Mouse (Mus musculus): ENCODE results near the gene Nckipsd. TPM values are rescaled to one million over a fixed set of nuclear protein-coding genes. Genes with fewer than 3 reads are reported as not detected.

The Nckipsd gene
- polyA plus RNA-seq, 1 experiment from 2014 or later, result 15.2 TPM

DNA sequence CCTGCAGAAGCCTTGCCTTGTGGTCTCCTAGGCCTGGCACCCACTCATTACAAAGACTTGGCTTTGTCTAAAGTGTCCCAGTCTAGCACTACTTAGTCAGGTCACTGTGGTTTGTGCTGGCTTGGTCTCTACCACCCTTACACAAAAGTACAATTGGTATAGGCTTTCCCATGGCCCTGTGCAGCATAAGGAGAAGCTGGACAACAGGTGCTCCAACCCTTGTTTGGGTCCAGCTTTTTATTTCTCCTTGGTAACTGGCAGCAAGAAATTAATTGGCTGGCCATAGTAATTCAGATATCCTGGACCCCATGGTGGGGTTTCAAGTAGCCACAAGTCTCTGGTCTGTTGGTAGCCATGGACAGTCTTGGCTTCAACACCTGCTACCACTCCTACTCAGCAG, 1.8 kb upstream of the Nckipsd start:
- H3K9me3 ChIP-seq (replicated peaks), result no peaks in the 10 kb centered on the region
- no peak for ATAC-seq
- H3K4me3 ChIP-seq, result no peak overlapping the region
- no peak overlapping the region for H3K4me2 ChIP-seq
- no peak overlapping the region for H3K27ac ChIP-seq
- H3K36me3 ChIP-seq (ENCODE audit: poor library complexity, severe bottlenecking), result peaks cover 70% of the 10 kb centered on the region
- H3K9ac ChIP-seq, result no peak overlapping the region
- peaks cover 15% of the 10 kb centered on the region for H3K4me1 ChIP-seq
- H3K27me3 ChIP-seq, result no peaks in the 10 kb centered on the region

DNA sequence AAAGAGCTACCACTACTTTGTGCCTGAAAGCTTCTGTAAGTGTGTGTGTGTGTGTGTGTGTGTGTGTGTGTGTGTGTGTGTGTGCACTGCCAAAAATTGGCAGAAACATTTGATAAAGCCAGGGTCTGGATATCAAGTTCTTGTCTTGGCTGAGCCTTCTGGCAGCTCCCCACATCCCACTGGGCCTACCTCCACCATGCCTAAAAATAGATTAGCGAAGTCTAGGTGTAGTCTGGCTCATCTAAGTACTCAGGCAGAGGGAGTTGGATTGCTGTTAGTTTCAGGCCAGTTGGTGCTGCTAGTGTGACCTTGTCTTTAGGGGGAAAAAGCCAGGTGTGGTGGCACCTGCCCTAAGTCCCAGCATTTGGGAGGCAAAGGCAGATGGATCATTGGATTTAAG, 1.3 kb upstream of the Nckipsd start:
- ATAC-seq, result no peak
- H3K27ac ChIP-seq, result peak overlapping the region; percentile 12; the same call in 1 of the 2 replicates
- H3K4me3 ChIP-seq, result no peak overlapping the region
- 88% methylated on average over 1 of the region's 1 CpGs for WGBS
- no peak overlapping the region for H3K4me2 ChIP-seq
- no peaks in the 10 kb centered on the region for H3K9me3 ChIP-seq (replicated peaks)
- peaks cover 70% of the 10 kb centered on the region for H3K36me3 ChIP-seq (ENCODE audit: poor library complexity, severe bottlenecking)
- no peaks in the 10 kb centered on the region for H3K27me3 ChIP-seq
- no peak overlapping the region for H3K9ac ChIP-seq
- H3K4me1 ChIP-seq, result peaks cover 15% of the 10 kb centered on the region

DNA sequence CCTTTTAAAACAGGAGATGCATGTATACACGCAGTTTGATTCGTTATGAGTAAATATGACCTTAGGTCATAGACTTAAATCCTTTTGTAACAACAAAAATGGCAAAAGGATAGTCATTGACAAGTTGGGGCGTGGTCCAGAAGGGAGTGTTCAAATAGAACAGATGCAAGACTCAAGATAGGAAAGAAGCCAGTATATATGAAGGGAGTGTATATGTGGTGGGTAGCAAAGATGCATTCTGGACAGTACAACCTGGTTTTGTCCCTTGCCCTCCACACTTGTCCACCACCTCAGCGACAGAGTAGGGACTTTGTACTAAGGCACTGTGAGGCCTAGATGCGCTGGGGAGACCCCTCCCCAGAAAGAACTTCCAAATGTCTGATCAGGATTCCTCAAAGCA, 494 bp upstream of the Nckipsd start:
- peaks cover 70% of the 10 kb centered on the region for H3K36me3 ChIP-seq (ENCODE audit: poor library complexity, severe bottlenecking)

DNA sequence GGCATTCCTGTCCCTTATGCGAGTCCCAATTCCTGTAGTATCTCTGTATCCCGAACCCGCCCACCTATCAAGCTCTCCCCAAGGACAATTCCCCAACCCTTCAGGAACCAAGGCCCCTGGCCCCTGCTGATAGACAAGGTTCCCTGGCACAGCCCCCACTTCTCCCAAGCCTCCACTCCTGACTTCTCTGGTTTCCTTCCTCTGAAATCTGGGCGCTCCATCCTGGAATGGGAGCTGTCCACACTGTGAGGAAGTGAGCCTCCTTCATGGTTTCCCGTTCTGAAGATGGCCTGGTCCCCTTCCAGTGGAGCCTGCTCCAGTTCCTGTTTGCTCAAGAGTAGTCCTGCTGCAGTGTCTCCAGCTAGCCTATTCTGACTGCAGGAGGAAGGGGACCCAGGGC, 1.0 kb downstream of the Nckipsd start:
- peaks cover 72% of the 10 kb centered on the region for H3K36me3 ChIP-seq (ENCODE audit: poor library complexity, severe bottlenecking)
- H3K4me3 ChIP-seq, result peak overlapping the region; percentile 74
- no peaks in the 10 kb centered on the region for H3K27me3 ChIP-seq
- ATAC-seq, result no peak
- H3K4me1 ChIP-seq, result peaks cover 15% of the 10 kb centered on the region
- H3K9me3 ChIP-seq (replicated peaks), result no peaks in the 10 kb centered on the region
- H3K9ac ChIP-seq, result peak overlapping the region; percentile 91
- H3K4me2 ChIP-seq, result peak overlapping the region; percentile 93
- 67% methylated on average over 5 of the region's 5 CpGs for WGBS
- H3K27ac ChIP-seq, result no peak overlapping the region

More for the DNA sequence above, 494 bp upstream of the Nckipsd start:
- 70% methylated on average over 5 of the region's 5 CpGs for WGBS
- Histone ChIP-seq H3K9ac (0 out of 2 replicates have a peak overlapping the region, but pooled peaks have one; percentile 91), H3K9me3 (replicated peaks) (no peaks in the 10 kb centered on the region), H3K4me3 (0 out of 2 replicates have a peak overlapping the region, but pooled peaks have one; percentile 74), H3K27ac (peak overlapping the region; percentile 41; the same call in 1 of the 2 replicates), H3K27me3 (no peaks in the 10 kb centered on the region), H3K4me2 (peak overlapping the region; percentile 93; the same call in 1 of the 2 replicates), H3K4me1 (peaks cover 15% of the 10 kb centered on the region)
- 0 out of 2 replicates have a peak, but pooled peaks have one; percentile 17 for ATAC-seq

DNA sequence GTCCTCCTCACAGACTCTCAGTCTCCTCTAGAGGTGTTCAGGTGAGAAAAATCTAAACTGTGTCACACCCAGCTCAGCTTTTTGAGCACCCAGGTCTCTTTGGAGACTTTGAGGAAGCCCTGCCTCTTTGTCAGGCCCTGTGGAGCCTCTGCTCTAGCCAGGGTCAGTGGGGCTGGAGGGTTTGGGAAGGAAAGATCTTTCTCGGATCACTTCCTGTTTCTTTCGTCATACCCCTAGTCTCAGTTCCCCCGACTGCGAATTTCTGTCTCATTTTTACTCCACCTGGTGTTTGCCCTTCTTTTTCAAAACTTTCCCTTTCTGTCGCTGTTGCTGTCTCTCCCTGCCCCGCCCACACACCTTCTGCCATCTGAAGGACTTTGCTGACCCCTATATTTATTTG, 1.6 kb downstream of the Nckipsd start:
- no peaks in the 10 kb centered on the region for H3K27me3 ChIP-seq
- ATAC-seq, result no peak
- peaks cover 72% of the 10 kb centered on the region for H3K36me3 ChIP-seq (ENCODE audit: poor library complexity, severe bottlenecking)
- peaks cover 15% of the 10 kb centered on the region for H3K4me1 ChIP-seq
- peak overlapping the region; percentile 93; the same call in 1 of the 2 replicates for H3K4me2 ChIP-seq
- 76% methylated on average over 6 of the region's 6 CpGs for WGBS
- H3K27ac ChIP-seq, result no peak overlapping the region
- peak overlapping the region; percentile 34; the same call in 1 of the 2 replicates for H3K9ac ChIP-seq
- no peaks in the 10 kb centered on the region for H3K9me3 ChIP-seq (replicated peaks)
- H3K4me3 ChIP-seq, result no peak overlapping the region

DNA sequence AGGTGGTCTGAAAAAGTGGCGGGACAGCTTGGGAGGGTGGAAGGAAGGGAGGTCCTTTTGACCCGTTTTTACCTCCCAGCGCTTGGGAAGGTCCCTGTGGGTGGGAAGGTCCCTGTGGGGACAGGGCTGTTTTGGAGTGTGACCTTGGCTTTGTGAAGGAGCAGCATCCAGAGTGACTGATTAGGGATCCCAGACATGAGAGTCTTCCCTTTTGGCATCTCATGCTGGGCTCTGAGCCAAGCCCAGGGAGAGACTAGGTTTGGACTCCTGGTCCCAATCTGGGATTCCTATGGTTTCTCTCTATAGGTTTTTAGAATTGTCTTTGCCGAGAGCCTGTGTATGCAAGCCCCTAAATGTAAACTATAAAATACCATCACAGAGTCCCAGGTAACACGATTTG, 2.3 kb downstream of the Nckipsd start:
- Histone ChIP-seq H3K9ac (no peak overlapping the region), H3K36me3 (ENCODE audit: poor library complexity, severe bottlenecking) (peaks cover 72% of the 10 kb centered on the region), H3K27ac (no peak overlapping the region), H3K27me3 (no peaks in the 10 kb centered on the region), H3K9me3 (replicated peaks) (no peaks in the 10 kb centered on the region), H3K4me1 (peaks cover 15% of the 10 kb centered on the region), H3K4me3 (no peak overlapping the region), H3K4me2 (no peak overlapping the region)
- no peak for ATAC-seq
- 87% methylated on average over 5 of the region's 5 CpGs for WGBS

DNA sequence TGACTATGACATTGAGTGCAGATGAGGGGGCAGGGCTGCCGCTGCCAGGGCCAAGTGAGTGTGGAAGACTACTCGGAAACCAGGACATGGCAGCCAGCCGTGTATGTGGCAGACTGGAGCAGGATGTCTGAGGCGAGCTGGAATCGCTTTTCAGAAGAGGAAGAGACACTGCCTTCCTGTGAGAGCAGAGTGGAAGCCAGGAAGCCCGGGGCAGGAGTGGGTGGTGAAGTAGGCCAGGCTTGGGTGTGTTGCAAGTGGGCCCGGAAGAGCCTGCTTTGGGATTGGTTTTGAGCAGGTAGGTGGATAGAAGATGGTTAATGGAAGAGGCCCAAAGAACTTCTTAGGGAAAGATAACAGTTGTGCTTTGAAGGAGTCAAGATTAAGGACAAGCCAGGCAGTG, 7.4 kb downstream of the Nckipsd start:
- H3K4me2 ChIP-seq, result no peak overlapping the region
- H3K4me1 ChIP-seq, result no peaks in the 10 kb centered on the region
- H3K4me3 ChIP-seq, result no peak overlapping the region
- peaks cover 73% of the 10 kb centered on the region for H3K36me3 ChIP-seq (ENCODE audit: poor library complexity, severe bottlenecking)
- no peaks in the 10 kb centered on the region for H3K9me3 ChIP-seq (replicated peaks)
- no peak for ATAC-seq
- H3K9ac ChIP-seq, result no peak overlapping the region
- WGBS, result 85% methylated on average over 7 of the region's 7 CpGs
- H3K27ac ChIP-seq, result no peak overlapping the region
- H3K27me3 ChIP-seq, result no peaks in the 10 kb centered on the region

DNA sequence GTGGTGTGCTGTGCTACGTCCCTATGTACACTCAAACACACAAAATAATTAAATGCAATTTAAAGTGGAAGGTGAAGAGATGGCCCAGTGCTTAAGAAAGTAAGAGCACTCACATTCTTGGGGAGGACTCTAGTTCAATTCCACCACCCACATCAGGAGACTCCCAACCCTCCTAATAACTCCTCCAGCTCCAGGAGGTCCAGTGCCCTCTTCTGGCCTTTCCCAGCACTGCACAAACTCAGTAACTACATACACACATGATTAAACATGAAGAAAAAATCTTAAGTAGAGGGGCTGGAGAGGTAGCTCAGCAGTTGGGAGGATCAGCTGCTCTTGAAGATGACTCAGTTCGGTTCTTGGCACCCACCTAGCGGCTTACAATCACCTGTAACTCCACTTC, 11.3 kb downstream of the Nckipsd start:
- H3K27me3 ChIP-seq, result peaks cover 17% of the 10 kb centered on the region
- H3K4me2 ChIP-seq, result no peak overlapping the region
- no peak for ATAC-seq
- no peak overlapping the region for H3K27ac ChIP-seq
- no peak overlapping the region for H3K9ac ChIP-seq
- H3K4me1 ChIP-seq, result peaks cover 7% of the 10 kb centered on the region
- no peaks in the 10 kb centered on the region for H3K9me3 ChIP-seq (replicated peaks)
- no peak overlapping the region for H3K4me3 ChIP-seq
- H3K36me3 ChIP-seq (ENCODE audit: poor library complexity, severe bottlenecking), result peaks cover 35% of the 10 kb centered on the region
- WGBS, result 52% methylated on average over 3 of the region's 3 CpGs

DNA sequence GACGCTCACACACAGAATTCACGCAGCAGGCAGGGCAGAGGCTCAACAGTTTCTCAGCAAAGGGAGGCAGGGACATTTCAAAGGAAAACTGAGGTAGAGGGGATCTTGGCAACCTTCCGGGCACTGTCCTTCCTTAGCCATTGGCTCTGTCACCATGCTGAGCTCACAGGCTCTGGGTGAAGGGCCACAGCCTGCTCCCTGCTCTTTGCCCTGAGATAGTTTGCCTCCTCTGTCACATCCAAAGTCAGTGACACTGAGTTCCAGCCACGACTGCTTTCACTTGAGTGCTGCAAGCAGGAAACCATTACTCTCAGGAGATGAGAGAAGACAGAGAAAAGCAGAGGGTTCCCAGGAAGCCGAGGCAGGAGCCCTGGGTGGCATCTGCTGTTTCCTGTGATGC, 11.9 kb downstream of the Nckipsd start:
- no peaks in the 10 kb centered on the region for H3K9me3 ChIP-seq (replicated peaks)
- H3K4me2 ChIP-seq, result no peak overlapping the region
- no peak overlapping the region for H3K27ac ChIP-seq
- no peak for ATAC-seq
- H3K4me3 ChIP-seq, result no peak overlapping the region
- WGBS, result 71% methylated on average over 5 of the region's 5 CpGs
- H3K4me1 ChIP-seq, result peaks cover 12% of the 10 kb centered on the region
- no peak overlapping the region for H3K9ac ChIP-seq
- H3K36me3 ChIP-seq (ENCODE audit: poor library complexity, severe bottlenecking), result peaks cover 29% of the 10 kb centered on the region
- peaks cover 17% of the 10 kb centered on the region for H3K27me3 ChIP-seq

DNA sequence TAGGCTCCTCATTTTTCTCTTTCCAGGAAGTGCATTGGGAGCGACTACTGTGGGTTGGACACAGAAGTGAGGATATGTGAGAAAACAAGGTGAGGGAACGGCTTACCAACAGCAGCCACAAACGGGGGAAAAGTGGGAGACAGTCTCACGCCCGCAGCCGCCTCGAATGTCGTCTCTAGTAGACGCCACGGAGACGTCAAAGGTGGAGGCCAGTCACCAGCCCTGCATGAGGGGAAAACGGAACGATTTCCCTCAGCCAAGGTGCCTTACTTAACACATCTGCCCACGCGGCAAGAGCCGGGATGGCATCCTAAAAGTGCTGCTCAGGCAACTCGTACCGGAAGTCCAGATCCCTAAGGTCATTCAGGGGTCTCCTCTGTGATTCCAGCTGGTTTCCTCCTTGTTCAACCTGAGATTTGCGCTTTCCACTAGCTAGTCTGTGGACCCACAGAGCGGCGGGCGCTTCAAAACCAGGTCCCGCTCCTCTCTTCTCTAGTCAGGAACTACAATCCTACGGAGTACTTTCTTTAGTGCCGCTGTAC, 16.0 kb downstream of the Nckipsd start:
- H3K4me2 ChIP-seq, result peak overlapping the region; percentile 92
- peaks cover 46% of the 10 kb centered on the region for H3K27me3 ChIP-seq
- no peak for ATAC-seq
- H3K4me3 ChIP-seq, result peak overlapping the region; percentile 75
- H3K9ac ChIP-seq, result peak overlapping the region; percentile 57; the same call in 1 of the 2 replicates
- 4% methylated on average over 25 of the region's 25 CpGs for WGBS
- H3K4me1 ChIP-seq, result peaks cover 38% of the 10 kb centered on the region
- peaks cover 18% of the 10 kb centered on the region for H3K36me3 ChIP-seq (ENCODE audit: poor library complexity, severe bottlenecking)
- H3K9me3 ChIP-seq (replicated peaks), result no peaks in the 10 kb centered on the region
- no peak overlapping the region for H3K27ac ChIP-seq

DNA sequence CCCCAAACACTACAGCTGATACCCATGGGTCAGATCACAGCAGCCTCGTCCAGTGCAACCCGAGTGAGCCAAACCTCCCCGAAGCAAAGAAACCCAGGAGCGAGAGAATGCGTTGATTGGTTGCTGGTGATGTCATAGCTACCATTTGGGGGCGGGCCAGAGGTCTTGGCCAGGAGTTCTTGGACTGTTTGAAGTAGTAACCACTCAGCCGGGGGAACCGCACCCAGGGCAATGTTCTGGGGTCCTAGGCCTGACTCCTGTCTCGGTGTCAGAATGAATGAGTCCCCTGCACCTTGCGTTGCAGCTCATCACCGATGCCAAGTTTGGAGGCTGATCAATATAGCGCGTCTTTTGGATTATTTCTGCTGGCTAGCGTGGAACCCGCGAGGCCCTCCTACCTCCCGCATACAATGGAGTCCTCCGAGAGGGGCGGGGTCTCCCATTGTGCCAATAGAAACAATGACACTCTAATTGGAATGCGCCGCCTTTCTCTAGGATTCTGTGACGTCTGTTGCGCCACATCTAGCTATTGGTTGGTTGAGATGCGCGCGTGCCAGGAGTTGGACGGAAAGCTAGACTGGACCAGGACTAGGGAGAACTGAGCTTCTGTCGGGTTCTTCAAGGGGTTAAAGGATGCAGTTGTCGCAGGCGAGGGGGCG, 16.7 kb downstream of the Nckipsd start:
- H3K4me2 ChIP-seq, result peak overlapping the region; percentile 92
- H3K9me3 ChIP-seq (replicated peaks), result no peaks in the 10 kb centered on the region
- H3K36me3 ChIP-seq (ENCODE audit: poor library complexity, severe bottlenecking), result peaks cover 25% of the 10 kb centered on the region
- peak overlapping the region; percentile 86; the same call in 1 of the 2 replicates for H3K9ac ChIP-seq
- under 1% methylated on average over 31 of the region's 31 CpGs for WGBS
- peaks cover 45% of the 10 kb centered on the region for H3K4me1 ChIP-seq
- H3K4me3 ChIP-seq, result peak overlapping the region; percentile 75
- peaks cover 52% of the 10 kb centered on the region for H3K27me3 ChIP-seq
- ATAC-seq, result peak; percentile 80
- H3K27ac ChIP-seq, result peak overlapping the region; percentile 74

DNA sequence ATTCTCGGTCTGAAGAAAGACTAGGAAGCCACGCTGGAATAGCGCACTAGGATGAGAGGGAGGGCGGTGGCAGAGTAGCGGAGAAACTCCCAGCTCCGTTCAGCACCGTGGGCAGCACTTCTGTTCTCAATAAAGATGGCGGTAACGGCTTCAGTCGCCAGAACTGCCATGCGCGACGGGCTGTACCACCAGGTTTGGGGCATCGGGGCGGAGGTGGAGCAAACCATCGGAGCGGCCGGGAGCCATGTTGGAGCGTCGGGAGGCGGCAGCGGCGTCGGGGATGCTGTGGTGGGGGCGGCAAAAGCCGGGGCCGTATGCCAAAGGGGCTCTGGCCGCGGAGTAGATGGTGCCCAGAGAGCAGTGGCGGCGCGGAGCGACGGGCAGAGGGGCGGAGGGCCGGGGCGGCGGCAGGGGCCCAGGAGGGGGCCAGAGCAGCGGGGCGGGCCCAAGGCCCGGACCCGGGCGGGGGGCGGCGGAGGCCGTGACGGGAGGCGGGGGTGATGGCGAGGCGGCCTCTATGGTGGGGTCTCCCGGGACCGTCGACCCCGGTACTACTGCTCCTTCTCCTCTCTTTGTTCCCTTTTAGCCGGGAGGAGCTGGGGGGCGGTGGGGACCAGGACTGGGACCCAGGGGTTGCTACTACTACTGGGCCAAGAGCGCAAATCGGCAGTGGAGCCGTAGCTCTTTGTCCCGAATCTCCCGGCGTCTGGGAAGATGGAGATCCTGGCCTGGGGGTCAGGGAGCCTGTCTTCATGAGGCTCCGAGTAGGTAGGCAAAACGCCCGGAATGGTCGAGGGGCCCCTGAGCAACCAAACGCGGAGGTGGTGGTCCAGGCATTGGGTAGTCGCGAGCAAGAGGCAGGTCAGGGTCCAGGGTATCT, 17.9 kb downstream of the Nckipsd start, which contains the start of gene Celsr3:
TSS of gene Celsr3 (plus strand) at position 501 of the 880 bp plus-strand sequence.
- peak within 1 kb of the TSS; percentile 92 for H3K4me2 ChIP-seq
- H3K36me3 ChIP-seq (ENCODE audit: poor library complexity, severe bottlenecking), result peaks cover 34% of the 10 kb centered on the region
- no peaks in the 10 kb centered on the region for H3K9me3 ChIP-seq (replicated peaks)
- peaks cover 56% of the 10 kb centered on the region for H3K4me1 ChIP-seq
- H3K27me3 ChIP-seq, result peaks cover 64% of the 10 kb centered on the region
- peak within 1 kb of the TSS; percentile 86 for H3K9ac ChIP-seq
- peak within 1 kb of the TSS; percentile 74 for H3K27ac ChIP-seq
- 1% methylated on average over 52 of the region's 70 CpGs for WGBS
- H3K4me3 ChIP-seq, result peak within 1 kb of the TSS; percentile 75
- ATAC-seq, result peak; percentile 78

All from forebrain, embryonic 13.5 days (tissue).